Mouse (Mus musculus) bone marrow, adult 2 months (tissue): Measurements from ENCODE around the gene Olfr1118.

ENCODE experiments used
- CTCF ChIP-seq: fragments of 200-500 bp; IDR thresholded peaks from 2 replicates; pipeline ENCODE4 v1.5.1; 2011; ENCODE audit warnings: low read length, control low read depth; ENCODE audit not compliant: control insufficient read depth, insufficient read depth
- POLR2A ChIP-seq: fragments of 200-500 bp; IDR thresholded peaks from 2 replicates; pipeline ENCODE4 v1.6.1; 2011; ENCODE audit warnings: low read depth, mild to moderate bottlenecking, control low read depth, low read length, borderline replicate concordance; ENCODE audit not compliant: control insufficient read depth

GRCm38 (mm10) chr2:87307281-87307680 is at the start of gene Olfr1118:
- no peak for TF ChIP-seq POLR2A
- TF ChIP-seq CTCF = no peak
